Mouse (Mus musculus) MEL (cell line): ENCODE data around the gene Stoml3. TPM values are rescaled to one million over a fixed set of nuclear protein-coding genes. Genes with fewer than 3 reads are reported as not detected.

Experiments
- DNase-seq: peaks from one replicate; pipeline ENCODE4 v3.0.0; 2011; ENCODE audit warnings: low read depth, low spot score
- H3K27ac ChIP-seq: 2 replicates; pipeline ENCODE4 v1.5.1; 2012; ENCODE audit warnings: low read depth, mild to moderate bottlenecking, control low read depth, low read length, moderate library complexity; ENCODE audit not compliant: control insufficient read depth
- H3K27me3 ChIP-seq, 2 experiments: fragments of 150-350 bp in 1 of 2; sonication (generic) in 1 of 2; 2 replicates each; pipeline ENCODE4 v1.6.1; 2012; ENCODE audit warnings: low read length in 2 of 2, mild to moderate bottlenecking in 2 of 2, improper control_type of control experiment in 1 of 2, moderate library complexity in 1 of 2; ENCODE audit not compliant: insufficient read depth in 2 of 2, control insufficient read depth in 1 of 2
- H3K36me3 ChIP-seq, 2 experiments: 2 replicates each; pipeline ENCODE4 v1.6.1; 2012 to 2014; ENCODE audit warnings: low read length in 2 of 2, improper control_type of control experiment in 1 of 2, inconsistent platforms in 1 of 2, mild to moderate bottlenecking in 1 of 2; ENCODE audit not compliant: insufficient read depth in 2 of 2, control insufficient read depth in 1 of 2
- H3K4me1 ChIP-seq, 2 experiments: fragments of 150-350 bp in 1 of 2; sonication (generic) in 1 of 2; 2 replicates each; pipeline ENCODE4 v1.6.1; 2012; ENCODE audit warnings: low read length in 2 of 2, improper control_type of control experiment in 1 of 2, mild to moderate bottlenecking in 1 of 2; ENCODE audit not compliant: insufficient read depth in 2 of 2, control insufficient read depth in 1 of 2
- H3K4me3 ChIP-seq, 2 experiments: fragments of 150-350 bp in 1 of 2; sonication (generic) in 1 of 2; 2 replicates each; pipeline ENCODE4 v1.5.1; 2012; ENCODE audit warnings: low read depth in 2 of 2, low read length in 2 of 2, mild to moderate bottlenecking in 2 of 2, moderate library complexity in 2 of 2, control low read depth in 1 of 2, improper control_type of control experiment in 1 of 2; ENCODE audit not compliant: control insufficient read depth in 1 of 2, insufficient read depth in 1 of 2
- H3K79me2 ChIP-seq: 2 replicates; pipeline ENCODE4 v1.6.1; 2012; ENCODE audit warnings: mild to moderate bottlenecking, low read length, moderate library complexity; ENCODE audit not compliant: control insufficient read depth, poor library complexity, insufficient read depth
- H3K9ac ChIP-seq: 2 replicates; pipeline ENCODE4 v1.6.1; 2012; ENCODE audit warnings: low read depth, mild to moderate bottlenecking, control low read depth, low read length, moderate library complexity; ENCODE audit not compliant: control insufficient read depth, poor library complexity, severe bottlenecking
- H3K9me3 ChIP-seq: fragments of 150-350 bp; sonication (generic); replicated peaks from 2 replicates; pipeline ENCODE4 v1.6.1; 2012; ENCODE audit warnings: mild to moderate bottlenecking, low read length, improper control_type of control experiment, moderate library complexity; ENCODE audit not compliant: insufficient read depth
- BHLHE40 ChIP-seq: IDR thresholded peaks from 2 replicates; pipeline ENCODE4 v1.6.1; 2012; ENCODE audit warnings: low read depth, mild to moderate bottlenecking, inconsistent platforms, low read length, improper control_type of control experiment, borderline replicate concordance
- CHD1 ChIP-seq: IDR thresholded peaks from 2 replicates; pipeline ENCODE4 v1.6.1; 2012; ENCODE audit warnings: low read depth, mild to moderate bottlenecking, inconsistent platforms, low read length, improper control_type of control experiment
- CHD2 ChIP-seq: IDR thresholded peaks from 2 replicates; pipeline ENCODE4 v1.6.1; 2011; ENCODE audit warnings: low read length, improper control_type of control experiment
- CTCF ChIP-seq, 3 experiments: IDR thresholded peaks in 2 of 3; conservative IDR thresholded peaks in 1 of 3; 2 replicates each; pipeline ENCODE4 v1.5.1; 2011 to 2012; ENCODE audit warnings: low read length in 3 of 3, low read depth in 2 of 3, mild to moderate bottlenecking in 2 of 3, improper control_type of control experiment in 1 of 3, inconsistent platforms in 1 of 3, mixed read lengths in 1 of 3, moderate library complexity in 1 of 3; ENCODE audit not compliant: control insufficient read depth in 1 of 3, insufficient read depth in 1 of 3, poor library complexity in 1 of 3, severe bottlenecking in 1 of 3
- E2F4 ChIP-seq: IDR thresholded peaks from 2 replicates; pipeline ENCODE4 v1.6.1; 2011; ENCODE audit warnings: low read depth, low read length, improper control_type of control experiment, borderline replicate concordance
- EP300 ChIP-seq, 2 experiments: IDR thresholded peaks; 2 replicates each; pipeline ENCODE4 v1.6.1; 2011; ENCODE audit warnings: improper control_type of control experiment in 2 of 2, low read length in 2 of 2, low read depth in 1 of 2, mild to moderate bottlenecking in 1 of 2
- ETS1 ChIP-seq: IDR thresholded peaks from 2 replicates; pipeline ENCODE4 v1.6.1; 2012; ENCODE audit warnings: low read depth, mild to moderate bottlenecking, inconsistent platforms, low read length, improper control_type of control experiment, moderate library complexity
- GABPA ChIP-seq: IDR thresholded peaks from 2 replicates; pipeline ENCODE4 v1.6.1; 2012; ENCODE audit warnings: low read depth, mild to moderate bottlenecking, inconsistent platforms, low read length, improper control_type of control experiment, moderate library complexity
- GATA1 ChIP-seq: IDR thresholded peaks from 2 replicates; pipeline ENCODE4 v1.6.1; 2011; ENCODE audit warnings: low read depth, low read length, improper control_type of control experiment
- HCFC1 ChIP-seq: IDR thresholded peaks from 2 replicates; pipeline ENCODE4 v1.6.1; 2012; ENCODE audit warnings: low read depth, mild to moderate bottlenecking, inconsistent platforms, low read length, improper control_type of control experiment, moderate library complexity
- KAT2A ChIP-seq: conservative IDR thresholded peaks from 2 replicates; pipeline ENCODE4 v1.6.1; 2012; ENCODE audit warnings: low read depth, low read length, improper control_type of control experiment, inconsistent platforms
- MAFK ChIP-seq: IDR thresholded peaks from 2 replicates; pipeline ENCODE4 v1.6.1; 2011; ENCODE audit warnings: low read depth, mild to moderate bottlenecking, low read length, improper control_type of control experiment, borderline replicate concordance
- MAZ ChIP-seq: IDR thresholded peaks from 2 replicates; pipeline ENCODE4 v1.6.1; 2012; ENCODE audit warnings: low read depth, mild to moderate bottlenecking, inconsistent platforms, low read length, improper control_type of control experiment
- MEF2A ChIP-seq: IDR thresholded peaks from 2 replicates; pipeline ENCODE4 v1.6.1; 2014; ENCODE audit warnings: low read depth, mild to moderate bottlenecking, inconsistent platforms, low read length, improper control_type of control experiment; ENCODE audit not compliant: poor library complexity, insufficient replicate concordance, severe bottlenecking; ENCODE audit errors: extremely low read depth
- MXI1 ChIP-seq: IDR thresholded peaks from 2 replicates; pipeline ENCODE4 v1.6.1; 2011; ENCODE audit warnings: mild to moderate bottlenecking, low read depth, low read length, improper control_type of control experiment
- MYC ChIP-seq: IDR thresholded peaks from 2 replicates; pipeline ENCODE4 v1.6.1; 2011; ENCODE audit warnings: low read depth, mild to moderate bottlenecking, low read length, improper control_type of control experiment, moderate library complexity
- NELFE ChIP-seq: IDR thresholded peaks from 2 replicates; pipeline ENCODE4 v1.6.1; 2011; ENCODE audit warnings: low read depth, low read length, improper control_type of control experiment
- POLR2A ChIP-seq, 2 experiments: IDR thresholded peaks; 2 replicates each; pipeline ENCODE4 v1.6.1; 2011 to 2012; ENCODE audit warnings: low read length in 2 of 2, mild to moderate bottlenecking in 2 of 2, control low read depth in 1 of 2, improper control_type of control experiment in 1 of 2, low read depth in 1 of 2, moderate library complexity in 1 of 2; ENCODE audit not compliant: control insufficient read depth in 1 of 2, insufficient read depth in 1 of 2, poor library complexity in 1 of 2
- POLR2AphosphoS2 ChIP-seq: IDR thresholded peaks from 2 replicates; pipeline ENCODE4 v1.6.1; 2011; ENCODE audit warnings: low read length, improper control_type of control experiment
- RAD21 ChIP-seq: IDR thresholded peaks from 2 replicates; pipeline ENCODE4 v1.6.1; 2011; ENCODE audit warnings: mild to moderate bottlenecking, low read depth, low read length, improper control_type of control experiment
- RCOR1 ChIP-seq: IDR thresholded peaks from 2 replicates; pipeline ENCODE4 v1.6.1; 2012; ENCODE audit warnings: low read depth, mild to moderate bottlenecking, inconsistent platforms, low read length, improper control_type of control experiment
- SIN3A ChIP-seq: IDR thresholded peaks from 2 replicates; pipeline ENCODE4 v1.6.1; 2012; ENCODE audit warnings: low read length, improper control_type of control experiment, inconsistent platforms
- SMC3 ChIP-seq: IDR thresholded peaks from 2 replicates; pipeline ENCODE4 v1.6.1; 2011; ENCODE audit warnings: low read depth, low read length, improper control_type of control experiment
- TBP ChIP-seq: IDR thresholded peaks from 2 replicates; pipeline ENCODE4 v1.8.0; 2011; ENCODE audit warnings: low read depth, low read length, improper control_type of control experiment
- TCF12 ChIP-seq: IDR thresholded peaks from 2 replicates; pipeline ENCODE4 v1.6.1; 2014; ENCODE audit warnings: low read depth, mild to moderate bottlenecking, inconsistent platforms, low read length, improper control_type of control experiment, moderate library complexity
- USF1 ChIP-seq: IDR thresholded peaks from 2 replicates; pipeline ENCODE4 v1.6.1; 2014; ENCODE audit warnings: low read depth, mild to moderate bottlenecking, inconsistent platforms, low read length, improper control_type of control experiment, moderate library complexity
- ZC3H11A ChIP-seq: IDR thresholded peaks from 2 replicates; pipeline ENCODE4 v1.6.1; 2012; ENCODE audit warnings: low read depth, mild to moderate bottlenecking, inconsistent platforms, low read length, improper control_type of control experiment
- ZMIZ1 ChIP-seq: IDR thresholded peaks from 2 replicates; pipeline ENCODE4 v1.6.1; 2012; ENCODE audit warnings: low read depth, mild to moderate bottlenecking, inconsistent platforms, low read length, improper control_type of control experiment, moderate library complexity
- ZNF384 ChIP-seq: IDR thresholded peaks from 2 replicates; pipeline ENCODE4 v1.6.1; 2012; ENCODE audit warnings: low read depth, mild to moderate bottlenecking, inconsistent platforms, low read length, improper control_type of control experiment
- polyA plus RNA-seq, 2 experiments: library from polyadenylated mRNA; stranded (reverse) in 1 of 2; unstranded in 1 of 2; fragments of >175 nt in 1 of 2; fragments of >200 nt in 1 of 2; gene quantifications; 2 replicates each; pipeline versions ENCODE4 v1.2.1 to v1.2.4; 2012; ENCODE audit warnings: low replicate concordance in 2 of 2, low read depth in 1 of 2; ENCODE audit not compliant: insufficient read length in 2 of 2, insufficient read depth in 1 of 2, missing spikeins in 1 of 2
- total RNA-seq: library from RNA; depleted of rRNA; stranded (reverse); fragments of 300-350 nt; gene quantifications from 2 replicates; pipeline ENCODE4 v1.2.3, GENCODE M21; 2012

Stoml3 gene
- total and polyA plus RNA-seq, 3 experiments = not detected

DNA sequence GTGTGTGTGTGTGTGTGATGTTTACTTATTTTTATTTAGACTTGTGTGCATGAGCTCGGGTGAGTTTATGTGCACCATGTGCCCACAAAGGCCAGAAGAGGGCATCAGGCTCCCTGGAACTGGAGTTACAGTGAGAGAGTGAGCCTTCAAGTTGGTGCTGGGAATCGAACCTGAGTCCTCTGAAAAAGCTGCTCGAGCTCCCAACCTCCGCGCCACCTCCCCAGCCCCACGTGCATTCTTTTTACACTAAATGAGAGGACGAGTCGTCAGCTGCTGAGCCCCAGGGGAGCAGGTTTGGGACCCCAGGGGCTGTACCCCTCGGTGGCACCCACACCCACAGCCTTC is 25.8 kb upstream of the Stoml3 start:
- Histone ChIP-seq H3K9ac (peak overlapping the region; percentile 91), H3K79me2 (peaks cover 52% of the 10 kb centered on the region), H3K4me1 (peaks cover 0 to 16% of the 10 kb centered on the region in 2 experiments; a peak in 2 of 4 replicates), H3K9me3 (no peaks in the 10 kb centered on the region), H3K4me3 (peak overlapping the region; percentile 66 to 100), H3K27ac (peak overlapping the region; percentile 97), H3K36me3 (peaks cover 1 to 21% of the 10 kb centered on the region in 2 experiments), H3K27me3 (no peaks in the 10 kb centered on the region)
- TF ChIP-seq POLR2A (IDR thresholded peaks at IDR 0.05; ENCODE audit: control insufficient read depth in 1 of 2, insufficient read depth in 1 of 2, low read depth in 1 of 2, low read length in 2 of 2, poor library complexity in 1 of 2) = 0 out of 4 replicates have a peak, but pooled peaks of 1 of the 2 experiments have one; percentile 18
- TF ChIP-seq HCFC1 = no peak
- no peak for TF ChIP-seq CHD1
- TF ChIP-seq SMC3 = 0 out of 2 replicates have a peak, but pooled peaks have one; percentile 3
- TF ChIP-seq CTCF (IDR thresholded peaks at IDR 0.05 in 2 of 3, conservative IDR thresholded peaks at IDR 0.05 in 1 of 3; ENCODE audit: control insufficient read depth in 1 of 3, insufficient read depth in 1 of 3, low read depth in 2 of 3, low read length in 3 of 3, poor library complexity in 1 of 3, severe bottlenecking in 1 of 3) = peak in 1 of 3 experiments; percentile 24; a peak in 1 of 6 replicates
- peak; percentile 71 for DNase-seq

GRCm38 (mm10) chr3:53463046-53463764 is 25.2 kb upstream of the Stoml3 start, which contains the start of the genes Nhlrc3 and Proser1:
TSS of gene Nhlrc3 (minus strand) at chr3:53463332.
TSS of gene Proser1 (plus strand) at chr3:53463666.
- DNase-seq = peak; percentile 97
- H3K4me1 ChIP-seq = peaks cover 0 to 16% of the 10 kb centered on the region in 2 experiments; a peak in 2 of 4 replicates
- H3K4me3 ChIP-seq = peak within 1 kb of the TSS; percentile 98 to 100
- H3K9me3 ChIP-seq = no peaks in the 10 kb centered on the region
- peaks cover 1 to 21% of the 10 kb centered on the region in 2 experiments for H3K36me3 ChIP-seq
- no peaks in the 10 kb centered on the region for H3K27me3 ChIP-seq
- H3K79me2 ChIP-seq = peaks cover 53% of the 10 kb centered on the region
- peak within 1 kb of the TSS; percentile 91 for H3K9ac ChIP-seq
- H3K27ac ChIP-seq = peak within 1 kb of the TSS; percentile 97
- TF ChIP-seq MAZ (peak; percentile 92), CHD2 (no peak), TCF12 (peak; percentile 42; the same call in 1 of the 2 replicates), MEF2A (no peak), KAT2A (no peak; the same call in 1 of the 2 replicates), POLR2A (IDR thresholded peaks at IDR 0.05; ENCODE audit: control insufficient read depth in 1 of 2, insufficient read depth in 1 of 2, low read depth in 1 of 2, low read length in 2 of 2, poor library complexity in 1 of 2) (peak; percentile 7 to 69; a peak in 3 of 4 replicates), TBP (no peak; the same call in 1 of the 2 replicates), ETS1 (0 out of 2 replicates have a peak, but pooled peaks have one; percentile 34), MXI1 (peak; percentile 65; the same call in 1 of the 2 replicates), NELFE (peak; percentile 50), GABPA (no peak; the same call in 1 of the 2 replicates), ZC3H11A (no peak), E2F4 (no peak), ZNF384 (no peak), SMC3 (no peak), USF1 (no peak), CTCF (IDR thresholded peaks at IDR 0.05 in 2 of 3, conservative IDR thresholded peaks at IDR 0.05 in 1 of 3; ENCODE audit: control insufficient read depth in 1 of 3, insufficient read depth in 1 of 3, low read depth in 2 of 3, low read length in 3 of 3, poor library complexity in 1 of 3, severe bottlenecking in 1 of 3) (no peak), RAD21 (no peak), GATA1 (no peak), MAFK (no peak), EP300 (IDR thresholded peaks at IDR 0.05; ENCODE audit: low read depth in 1 of 2, low read length in 2 of 2) (no peak; a peak in 1 of 4 replicates), MYC (0 out of 2 replicates have a peak, but pooled peaks have one; percentile 32), POLR2AphosphoS2 (no peak), RCOR1 (no peak), BHLHE40 (no peak), ZMIZ1 (no peak), SIN3A (peak; percentile 99)
